Mouse (Mus musculus): ENCODE data around the gene Otulinl.

- TF ChIP-seq CTCF (IDR thresholded peaks at IDR 0.05; ENCODE audit: low read depth) (no peak), EP300 (IDR thresholded peaks at IDR 0.05; ENCODE audit: low read depth) (no peak)
Observed at GRCm38 (mm10) chr15:27629800-27630600, 51.4 kb downstream of the Otulinl start.
